Mouse (Mus musculus): ENCODE measurements around the gene Col25a1.

- no peak for TF ChIP-seq CTCF (IDR thresholded peaks at IDR 0.05; ENCODE audit: borderline replicate concordance, insufficient read depth, low read depth, low read length)
- TF ChIP-seq POLR2A (IDR thresholded peaks at IDR 0.05; ENCODE audit: borderline replicate concordance, insufficient read depth, low read length): no peak
Measured at GRCm38 (mm10) chr3:130153117-130153516, 21.8 kb downstream of the Col25a1 start.
